Mouse (Mus musculus): ENCODE data around the gene Rfc2. TPM values are rescaled to one million over a fixed set of nuclear protein-coding genes. Genes with fewer than 3 reads are reported as not detected.

Rfc2 gene
- total RNA-seq (2021) = 10 to 100 TPM; 49.3 to 57.6 TPM
- long read RNA-seq, full-length matches to known transcripts = 37 of 43 reads
- long read RNA-seq, partial matches to known transcripts = 1 of 43 reads
- long read RNA-seq, other reads (novel, unspliced or antisense) = 5 of 43 reads

DNA sequence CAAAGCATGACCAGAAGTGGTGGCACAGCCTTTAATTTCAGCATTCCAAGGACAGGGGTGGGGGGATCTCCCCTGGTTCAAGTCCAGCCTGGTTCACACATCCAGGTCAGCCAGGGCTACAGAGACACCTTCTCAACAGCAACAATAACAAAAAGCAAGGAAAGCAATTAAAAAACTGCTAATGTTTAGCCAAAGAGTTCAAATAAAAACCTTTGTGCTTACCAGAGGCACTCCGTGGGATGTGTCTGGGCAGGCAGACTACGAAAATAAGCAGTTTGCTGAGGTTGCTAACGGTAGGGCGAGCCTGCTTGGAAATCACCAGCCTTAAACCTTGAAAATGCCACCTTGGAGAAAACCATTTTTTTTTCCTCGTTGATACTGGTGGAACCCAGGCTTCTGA, at the start of gene Rfc2:
Rfc2 (plus strand) TSS at position 221 of the 400 bp plus-strand sequence.
- no peak for DNase-seq (ENCODE audit: low spot score in 2 of 2)

DNA sequence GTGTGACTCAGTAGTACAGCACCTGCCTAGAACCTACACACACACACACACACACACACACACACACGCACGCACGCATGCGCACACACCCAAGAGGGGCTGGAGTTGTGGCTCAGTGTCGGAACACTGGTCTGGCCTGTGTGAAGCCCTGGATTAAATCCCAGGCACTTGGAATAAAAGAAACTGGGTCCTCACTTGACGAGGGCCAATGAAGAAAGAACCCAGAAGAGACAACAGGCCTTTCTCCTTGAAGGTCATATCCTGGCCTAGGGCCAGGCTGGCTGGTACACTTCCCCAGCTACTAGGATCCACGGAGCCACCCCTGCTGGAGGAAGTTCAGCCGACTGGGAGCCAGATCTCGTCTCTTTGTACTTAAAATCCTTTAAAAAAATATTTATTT, 49.6 kb upstream of the Rfc2 start:
- DNase-seq (ENCODE audit: low spot score in 2 of 2) = peak in 1 of 2 experiments; percentile 66

- DNase-seq (ENCODE audit: low spot score in 2 of 2) = no peak
Measured at GRCm38 (mm10) chr5:134532417-134532816, 48.7 kb upstream of the Rfc2 start.

DNA sequence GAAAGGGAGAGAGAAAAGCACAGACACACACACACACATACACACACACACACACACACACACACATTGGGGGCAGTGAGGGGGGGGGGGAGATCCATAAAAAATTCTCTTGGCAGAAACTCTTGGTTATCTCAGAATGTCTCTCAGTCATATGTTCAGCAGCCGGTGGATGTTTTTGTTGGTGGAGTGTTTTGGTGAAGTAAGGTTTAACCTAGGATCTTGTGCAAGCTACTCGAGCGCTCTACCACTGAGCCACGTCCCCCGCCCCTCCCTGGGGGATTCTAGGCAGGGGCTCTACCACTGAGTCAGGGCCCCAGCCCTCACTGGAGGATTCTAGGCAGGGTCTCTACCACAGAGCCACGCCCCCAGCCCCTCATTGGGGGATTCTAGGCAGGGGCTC, 45.1 kb upstream of the Rfc2 start:
- no peak for DNase-seq (ENCODE audit: low spot score in 2 of 2)

- no peak for DNase-seq (ENCODE audit: low spot score in 2 of 2)
Measured at GRCm38 (mm10) chr5:134539891-134540290, 41.3 kb upstream of the Rfc2 start.

DNA sequence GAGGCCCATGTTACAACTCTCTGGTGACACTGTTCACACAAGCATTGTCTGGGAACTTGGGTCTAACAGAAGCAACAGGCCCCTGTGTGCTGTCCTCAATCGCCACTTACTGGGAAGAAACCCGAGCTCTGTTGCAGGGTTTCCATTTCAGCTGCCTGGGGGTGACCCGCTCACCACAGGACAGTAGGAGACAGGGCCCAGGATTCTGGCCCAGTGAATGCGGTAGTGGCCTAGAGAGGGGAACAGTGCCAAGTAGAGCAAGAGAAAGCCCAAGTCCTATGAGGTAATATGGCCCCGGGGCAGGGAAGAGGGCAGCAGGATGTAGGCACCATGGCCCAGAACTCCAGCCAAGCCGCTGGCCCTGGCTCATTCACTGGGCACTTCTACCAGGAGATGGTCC, 40.3 kb upstream of the Rfc2 start:
- no peak for DNase-seq (ENCODE audit: low spot score in 2 of 2)

- DNase-seq (ENCODE audit: low spot score in 2 of 2) = no peak
Measured at GRCm38 (mm10) chr5:134541640-134542039, 39.5 kb upstream of the Rfc2 start.

DNA sequence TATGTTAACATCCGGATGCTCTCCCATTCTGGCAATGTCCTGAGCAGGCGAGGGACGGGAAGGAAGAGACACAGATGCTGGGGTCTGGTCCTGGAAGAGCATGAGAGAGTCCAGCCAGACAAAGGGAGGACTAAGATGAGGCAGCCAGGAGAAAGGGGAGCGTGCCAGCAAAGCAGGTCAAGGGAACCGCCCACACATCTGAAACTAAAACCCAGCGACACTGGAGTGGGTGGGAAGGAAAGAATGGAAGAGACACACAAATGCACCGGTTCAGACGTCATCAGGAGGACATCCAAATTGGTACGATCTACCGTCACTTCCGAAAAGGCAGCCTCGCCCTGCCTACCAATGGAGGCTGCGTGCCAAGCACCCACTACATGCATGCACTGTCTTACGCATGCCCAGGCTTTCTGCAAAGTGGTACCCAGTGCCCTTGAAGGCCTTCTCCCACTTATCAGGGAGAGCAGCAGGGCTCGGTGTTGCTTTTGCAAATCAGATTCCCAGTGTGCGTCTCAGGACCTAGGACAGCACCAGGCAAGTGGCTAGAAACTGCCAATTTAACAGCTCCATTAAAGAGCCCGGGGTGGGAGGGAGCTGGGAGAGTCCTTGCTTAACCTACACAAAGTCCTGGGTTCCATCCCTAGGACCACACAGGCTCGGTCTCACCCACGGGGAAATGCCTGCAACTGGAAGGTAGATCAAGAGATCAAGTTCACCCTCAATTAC, 36.5 kb upstream of the Rfc2 start:
- no peak for DNase-seq (ENCODE audit: low spot score in 2 of 2)

DNA sequence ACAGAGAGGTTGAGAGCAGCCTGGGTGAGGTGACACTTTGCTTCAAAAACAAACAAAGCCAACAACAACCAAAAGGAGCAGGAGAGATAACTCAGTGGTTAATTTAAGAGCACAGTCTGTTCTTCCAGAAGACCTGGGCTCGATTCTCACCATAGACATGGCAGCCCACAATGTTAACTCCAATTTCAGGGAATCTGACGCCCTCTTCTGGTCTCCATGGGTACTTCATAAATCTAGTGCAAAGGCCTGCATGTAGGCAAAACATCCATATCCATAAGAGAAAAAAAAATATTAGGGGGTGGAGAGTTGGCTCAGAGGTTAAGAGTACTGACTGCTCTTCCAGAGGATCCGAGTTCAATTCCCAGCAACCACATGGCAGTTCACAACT, 35.9 kb upstream of the Rfc2 start:
- no peak for DNase-seq (ENCODE audit: low spot score in 2 of 2)

DNA sequence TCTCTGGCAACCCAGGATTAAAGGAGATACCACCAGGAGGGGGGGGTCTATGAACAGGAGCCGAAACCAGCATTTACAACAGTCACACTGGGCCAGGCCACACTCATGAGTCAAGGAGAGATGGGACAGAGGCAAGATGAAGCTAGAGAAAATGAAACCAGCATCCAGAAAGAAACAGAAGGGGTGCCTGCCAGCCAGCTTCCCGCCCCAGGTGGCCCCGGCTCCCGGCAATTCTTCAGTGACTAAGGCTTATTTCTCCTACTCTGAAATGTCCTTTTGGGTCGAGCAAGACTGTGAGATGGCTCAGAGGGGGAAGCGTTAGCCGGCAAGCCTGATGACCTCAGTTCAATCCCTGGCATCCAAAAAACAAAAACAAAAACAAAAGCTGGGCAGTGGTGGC, 34.4 kb upstream of the Rfc2 start:
- no peak for DNase-seq (ENCODE audit: low spot score in 2 of 2)

GRCm38 (mm10) chr5:134548306-134548705, 32.9 kb upstream of the Rfc2 start:
- no peak for DNase-seq (ENCODE audit: low spot score in 2 of 2)

DNA sequence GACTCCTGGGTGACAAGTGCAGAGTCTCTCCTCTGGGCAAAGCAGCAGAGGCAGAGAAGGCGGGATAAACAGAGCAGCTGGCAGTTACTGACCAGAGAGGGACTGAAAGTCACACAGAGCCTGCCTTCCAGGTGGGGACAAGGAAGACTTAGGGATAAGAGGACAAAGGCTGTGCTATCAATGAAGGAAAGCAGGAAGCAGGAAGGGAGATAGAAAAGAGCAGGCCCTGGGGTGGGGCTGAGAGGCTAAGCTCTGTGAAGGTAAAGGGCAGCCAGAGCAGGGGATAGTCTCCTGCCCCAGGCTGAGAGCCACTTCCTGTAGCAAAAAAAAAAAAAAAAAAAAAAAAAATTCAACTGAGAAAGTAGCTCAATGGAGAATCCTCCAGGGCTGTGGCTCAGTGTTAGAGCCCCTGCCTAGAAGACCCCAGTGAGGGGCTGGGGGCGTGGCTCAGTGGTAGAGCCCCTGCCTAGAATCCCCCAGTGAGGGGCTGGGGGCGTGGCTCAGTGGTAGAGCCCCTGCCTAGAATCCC, 31.5 kb upstream of the Rfc2 start:
- DNase-seq (ENCODE audit: low spot score in 2 of 2) = no peak

- no peak for DNase-seq (ENCODE audit: low spot score in 2 of 2)
Measured at GRCm38 (mm10) chr5:134550836-134551232, 30.3 kb upstream of the Rfc2 start.

DNA sequence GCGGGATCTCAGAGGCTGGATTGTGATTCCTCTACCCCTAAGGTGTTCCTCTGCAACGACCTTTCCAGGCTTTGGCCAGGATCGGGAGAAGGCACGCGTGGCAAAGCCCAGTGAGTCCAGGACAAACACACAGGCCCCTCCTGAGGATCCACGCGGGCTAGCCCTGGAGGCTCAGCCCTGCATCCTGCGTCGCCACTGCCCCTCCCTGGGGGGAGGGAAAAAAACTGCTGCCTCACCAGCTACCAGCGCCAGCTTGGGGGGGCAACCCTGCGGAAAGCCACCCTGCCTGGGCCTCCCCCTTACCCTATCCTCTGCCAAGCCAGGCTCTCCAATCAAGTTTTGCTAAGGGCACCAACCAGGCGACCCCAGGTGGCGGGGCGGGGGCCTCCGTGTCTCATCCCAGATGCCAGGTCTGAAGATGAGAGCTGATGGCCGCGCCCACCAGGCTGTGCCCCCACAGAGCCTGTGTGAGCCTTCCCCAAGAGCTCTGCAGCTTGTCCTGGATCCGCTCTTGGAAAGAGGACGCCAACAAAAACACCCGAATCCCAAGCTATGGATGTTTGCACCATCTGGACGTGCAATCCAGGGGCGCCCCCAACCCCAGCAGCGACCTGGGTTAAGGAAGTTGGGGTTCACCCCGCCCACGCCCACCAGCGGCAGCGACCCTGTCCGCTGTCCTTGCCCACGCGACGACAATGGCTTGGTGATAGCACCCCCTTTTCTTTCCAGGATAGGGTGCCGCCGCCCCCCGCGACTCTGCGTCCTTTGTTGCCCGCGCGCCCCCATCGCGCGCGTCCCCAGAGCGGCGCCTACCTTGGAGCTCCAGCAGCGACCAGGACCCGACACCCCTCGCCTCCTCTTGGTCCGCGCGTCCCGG, 29.7 kb upstream of the Rfc2 start:
- DNase-seq (ENCODE audit: low spot score in 2 of 2) = peak; percentile 48 to 63

DNA sequence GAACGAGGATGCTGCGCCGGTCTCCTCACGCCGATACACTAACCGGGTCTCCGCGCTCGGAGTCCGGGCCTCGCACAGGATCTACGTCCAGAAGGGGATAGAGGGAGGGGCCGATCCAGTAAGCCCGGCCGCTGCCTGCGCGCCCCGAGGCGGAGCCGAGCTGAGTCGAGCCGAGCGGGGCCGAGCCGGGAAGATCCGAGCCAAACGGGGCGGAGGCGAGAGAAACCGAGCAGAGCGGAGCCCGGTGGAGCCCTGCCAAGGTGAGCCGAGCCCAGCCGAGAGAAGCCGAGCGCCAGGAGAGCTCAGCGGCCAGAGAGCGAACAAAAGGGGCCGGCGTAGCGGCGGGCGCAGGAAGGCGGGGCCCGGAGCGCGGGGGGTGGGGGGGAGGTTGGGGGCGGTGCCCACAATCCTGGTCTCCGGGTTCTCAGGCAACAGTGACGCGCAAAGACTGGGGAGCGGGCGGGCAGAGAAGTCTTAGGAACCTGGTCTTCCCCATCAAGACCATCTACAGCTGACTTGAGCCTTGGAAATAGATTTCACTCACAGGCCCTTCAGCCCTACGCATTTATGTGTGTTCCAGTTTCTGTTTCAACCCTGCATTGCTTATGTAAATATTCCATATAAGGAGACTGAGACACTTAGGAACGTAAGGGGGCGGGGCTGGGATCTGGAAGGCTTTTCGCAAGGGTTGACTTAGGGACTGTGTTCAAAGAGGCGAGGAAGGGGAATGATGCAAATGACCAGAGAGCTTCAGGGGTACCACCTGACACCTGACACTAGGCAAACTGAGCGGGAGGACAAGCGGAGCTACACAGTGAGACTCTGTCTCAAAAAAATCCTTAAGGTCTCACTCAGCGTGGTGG, 28.8 kb upstream of the Rfc2 start, which contains the start of gene Clip2:
Clip2 (minus strand) TSS at position 325 of the 863 bp plus-strand sequence.
- peak; percentile 97 to 99 for DNase-seq (ENCODE audit: low spot score in 2 of 2)

- DNase-seq (ENCODE audit: low spot score in 2 of 2) = no peak
Measured at GRCm38 (mm10) chr5:134553951-134554546, 27.1 kb upstream of the Rfc2 start.

DNA sequence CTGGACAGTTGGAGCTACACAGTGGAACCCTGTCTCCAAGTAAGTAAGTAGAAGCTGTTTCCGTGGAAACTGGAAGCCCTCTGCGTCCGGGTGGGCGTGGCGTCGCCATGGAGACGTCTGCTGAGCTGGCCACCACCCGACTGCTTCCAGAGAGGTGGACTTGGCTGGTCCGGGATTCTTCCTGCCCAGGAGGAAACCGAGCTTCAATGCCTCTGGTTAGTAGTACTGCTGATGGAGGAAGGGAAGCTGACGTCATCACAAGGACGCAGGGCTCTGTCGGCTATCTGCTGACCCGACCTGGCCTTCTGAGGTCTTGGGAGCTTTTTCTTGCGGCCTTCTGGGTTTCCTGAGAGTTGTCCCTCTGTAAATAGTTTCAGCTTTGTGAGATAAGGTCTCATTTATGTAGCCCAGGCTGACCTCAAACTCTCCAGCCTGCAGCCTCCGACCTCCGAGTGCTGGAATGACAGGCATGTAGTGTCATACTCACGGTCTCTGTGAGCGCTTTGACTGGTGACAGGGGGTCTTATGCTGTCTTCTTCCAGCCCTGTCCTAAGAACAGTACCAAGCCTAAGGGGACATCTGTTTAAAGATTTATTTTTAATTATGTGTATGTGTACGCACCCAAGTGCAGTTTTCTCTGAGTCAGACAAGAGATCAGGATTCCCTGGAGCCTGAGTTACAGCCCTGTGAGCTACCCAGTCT, 25.6 kb upstream of the Rfc2 start:
- peak; percentile 75 to 78 for DNase-seq (ENCODE audit: low spot score in 2 of 2)

DNA sequence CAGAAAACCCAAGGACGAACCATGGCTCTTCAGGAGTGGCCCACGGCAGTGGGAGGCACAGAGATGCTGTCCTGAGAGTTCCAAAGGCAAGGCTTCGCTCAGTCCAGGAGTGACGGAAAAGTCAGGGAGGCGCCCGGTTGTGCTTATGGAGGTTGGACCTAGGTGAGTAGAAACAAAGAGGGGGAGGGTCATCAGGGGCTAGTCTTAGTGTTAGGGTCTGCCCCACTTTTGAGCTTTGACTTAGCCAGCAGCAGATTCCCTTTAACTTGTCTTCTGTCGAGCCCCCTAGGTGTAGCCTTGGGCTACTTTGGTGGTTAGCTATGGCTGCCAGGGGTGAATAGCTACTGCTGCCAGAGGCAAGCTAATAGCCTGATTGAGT, 21.1 kb upstream of the Rfc2 start, which contains the start of gene Syna:
Syna (minus strand) TSS at position 101 of the 379 bp plus-strand sequence.
- DNase-seq (ENCODE audit: low spot score in 2 of 2) = no peak

- no peak for DNase-seq (ENCODE audit: low spot score in 2 of 2)
Measured at GRCm38 (mm10) chr5:134560450-134561171, 20.6 kb upstream of the Rfc2 start.

All from layer of hippocampus, adult 18-20 months (tissue).